Mouse (Mus musculus): Measurements from ENCODE around the gene Ntm.

Gene Ntm

GRCm38 (mm10) chr9:29411408-29412180, 551.3 kb downstream of the Ntm start:
- POLR2A ChIA-PET: interaction anchor here in 2 of 4 experiments (0.7 to 1.2 kb wide), 3 partner anchors 17 to 223 kb away, joined by 3 to 6 read pairs (median 3); no protein-coding TSS in a partner anchor
- CTCF ChIA-PET: interaction anchor here (0.5 to 4.3 kb wide), 26 partner anchors 8 to 1152 kb away, joined by 3 to 26 read pairs (median 4); no protein-coding TSS in a partner anchor

- POLR2A ChIA-PET: interaction anchor here in 2 of 4 experiments (1.1 to 1.2 kb wide), 2 partner anchors 47 to 224 kb away, joined by 3 to 6 read pairs; no protein-coding TSS in a partner anchor
Observed at GRCm38 (mm10) chr9:29410728-29411407, 552.1 kb downstream of the Ntm start.

GRCm38 (mm10) chr9:29410284-29410683, 552.7 kb downstream of the Ntm start:
- POLR2A ChIA-PET: interaction anchor here in 1 of 4 experiments (0.7 kb wide), 1 partner anchor 1825 kb away, joined by 3 read pairs; no protein-coding TSS in a partner anchor
- CTCF ChIA-PET: interaction anchor here in 2 of 4 experiments (0.9 to 4.3 kb wide), 5 partner anchors 48 to 1149 kb away, joined by 4 to 26 read pairs (median 11); no protein-coding TSS in a partner anchor

More at GRCm38 (mm10) chr9:29410728-29411407, 552.1 kb downstream of the Ntm start:
- CTCF ChIA-PET: interaction anchor here (0.5 to 4.3 kb wide), 22 partner anchors 9 to 1150 kb away, joined by 3 to 26 read pairs (median 4); no protein-coding TSS in a partner anchor

DNA sequence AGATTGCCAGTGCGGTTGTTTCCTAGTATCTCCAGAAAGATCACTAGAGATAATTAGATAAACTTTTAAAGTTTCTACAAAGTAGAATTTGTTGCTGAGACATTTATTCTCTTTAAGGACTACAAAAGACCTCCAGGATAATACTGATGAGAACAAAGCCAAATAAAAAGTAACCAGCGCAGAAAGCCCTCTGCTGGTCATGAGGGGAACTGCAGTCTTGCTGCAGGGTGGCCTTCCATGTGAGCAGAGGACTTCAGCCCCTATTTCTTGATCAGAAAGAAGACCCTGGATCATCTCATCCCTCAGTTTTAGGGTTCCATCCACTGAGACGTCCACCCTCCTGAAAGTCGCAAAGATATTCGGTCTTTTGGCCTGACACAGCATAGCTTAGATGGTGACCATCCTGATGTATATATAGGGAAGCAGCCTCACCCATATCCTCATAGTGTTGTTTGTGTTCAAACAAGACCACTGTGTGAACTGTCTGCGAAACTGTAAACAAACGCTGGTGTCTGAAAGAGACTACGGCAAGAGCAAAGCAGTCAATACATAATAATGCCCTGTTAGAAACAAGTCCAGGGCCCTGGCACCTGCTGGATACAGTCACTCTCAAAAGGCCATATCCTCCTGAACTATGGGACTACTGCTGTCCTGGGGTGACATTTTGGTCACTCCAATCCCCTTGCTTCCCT, 553.6 kb downstream of the Ntm start:
- CTCF ChIA-PET: interaction anchor here in 2 of 4 experiments (1.7 to 4.3 kb wide), 2 partner anchors 23 to 49 kb away, joined by 4 to 26 read pairs; no protein-coding TSS in a partner anchor
- POLR2A ChIA-PET: no interaction called here

DNA sequence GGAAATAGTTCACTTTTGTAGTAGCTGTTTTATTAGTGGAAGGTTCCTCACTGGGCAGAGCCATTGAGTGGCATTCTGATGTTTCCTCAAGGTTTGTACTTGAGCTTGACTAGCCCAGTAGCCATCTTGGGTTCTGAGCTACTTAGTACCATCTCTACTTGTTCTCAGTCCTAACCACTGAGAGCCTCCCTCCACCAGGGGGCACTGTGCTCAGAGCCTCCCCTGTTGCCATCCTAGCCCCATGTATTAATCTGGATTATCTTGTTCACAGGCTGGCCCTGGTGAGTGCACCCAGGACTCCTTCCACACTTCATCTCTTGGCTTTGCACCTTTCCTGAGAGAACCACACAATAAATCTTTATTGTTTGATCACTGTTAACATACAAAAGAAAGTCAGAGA, 555.0 kb downstream of the Ntm start:
- POLR2A ChIA-PET: interaction anchor here in 1 of 4 experiments (0.6 kb wide), 1 partner anchor 39 kb away, joined by 7 read pairs; no protein-coding TSS in a partner anchor
- CTCF ChIA-PET: interaction anchor here (0.6 to 1.9 kb wide), 14 partner anchors 9 to 1147 kb away, joined by 3 to 5 read pairs (median 4); no protein-coding TSS in a partner anchor

DNA sequence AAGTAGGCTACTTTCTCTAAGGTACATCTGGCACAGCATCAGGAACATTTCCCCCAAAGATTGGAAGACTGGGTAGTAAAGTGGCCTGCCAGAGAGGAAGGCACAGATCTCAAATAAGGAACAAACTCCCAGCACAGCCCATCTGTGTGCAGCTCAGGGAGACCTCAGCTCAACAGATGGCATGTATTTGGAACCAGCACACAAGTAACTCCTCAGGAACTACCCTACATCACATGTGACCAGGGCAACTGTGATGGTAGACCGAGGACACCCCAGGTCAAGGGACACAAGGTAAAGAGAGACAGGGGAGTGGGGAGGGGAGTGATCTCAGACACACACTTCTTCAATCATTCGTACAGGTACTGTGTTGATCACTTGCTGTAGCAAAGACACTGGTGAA, 556.0 kb downstream of the Ntm start:
- ChIA-PET CTCF (interaction anchor here in 1 of 4 experiments (1.9 kb wide), 1 partner anchor 1146 kb away, joined by 5 read pairs; no protein-coding TSS in a partner anchor), POLR2A (no interaction called here)

GRCm38 (mm10) chr9:29406046-29406445, 556.9 kb downstream of the Ntm start:
- ChIA-PET CTCF (no interaction called here), POLR2A (no interaction called here)

DNA sequence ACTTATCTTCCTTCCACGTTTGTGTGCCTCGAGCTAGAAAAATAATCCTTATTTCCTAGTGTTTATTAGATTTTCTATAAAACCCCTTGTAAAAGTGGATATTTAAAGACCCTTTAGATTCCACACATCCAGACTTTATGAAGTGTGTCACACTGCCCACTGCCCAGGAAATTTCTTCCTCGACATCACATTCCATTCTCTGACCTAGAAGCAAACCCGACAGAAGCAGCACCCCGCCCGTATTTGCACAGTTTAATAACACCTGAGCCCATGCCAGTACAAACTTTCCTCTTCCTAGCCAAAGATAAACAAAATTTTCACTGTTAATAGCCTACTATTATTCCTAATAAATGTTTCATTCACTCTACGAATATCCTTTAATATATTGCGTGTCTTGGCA, 562.8 kb downstream of the Ntm start:
- ChIA-PET POLR2A (no interaction called here), CTCF (no interaction called here)

- CTCF ChIA-PET: no interaction called here
- POLR2A ChIA-PET: no interaction called here
Observed at GRCm38 (mm10) chr9:29396101-29396500, 566.8 kb downstream of the Ntm start.

DNA sequence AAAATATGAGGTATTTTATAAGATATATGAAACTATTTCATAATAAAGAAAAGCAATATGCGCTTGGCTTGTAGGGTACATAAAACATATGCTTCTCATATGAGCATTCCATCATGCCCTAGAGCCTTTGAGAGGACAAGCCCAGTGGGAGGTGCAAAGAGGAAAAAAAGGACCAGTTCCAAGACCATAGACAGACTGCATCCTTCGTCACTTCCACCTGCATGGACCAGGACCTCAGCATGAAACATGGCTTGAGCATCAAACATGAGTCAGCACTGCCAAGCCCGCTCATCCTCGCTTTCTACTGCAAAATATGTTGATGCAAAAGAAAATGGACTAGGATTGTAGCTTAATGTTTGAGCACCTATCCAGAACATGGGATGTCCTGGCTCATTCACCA, 569.8 kb downstream of the Ntm start:
- CTCF ChIA-PET: no interaction called here
- POLR2A ChIA-PET: no interaction called here

- POLR2A ChIA-PET: no interaction called here
- CTCF ChIA-PET: interaction anchor here in 1 of 4 experiments (1.4 kb wide), 1 partner anchor 17 kb away, joined by 3 read pairs; no protein-coding TSS in a partner anchor
Observed at GRCm38 (mm10) chr9:29390796-29391517, 572.0 kb downstream of the Ntm start.

DNA sequence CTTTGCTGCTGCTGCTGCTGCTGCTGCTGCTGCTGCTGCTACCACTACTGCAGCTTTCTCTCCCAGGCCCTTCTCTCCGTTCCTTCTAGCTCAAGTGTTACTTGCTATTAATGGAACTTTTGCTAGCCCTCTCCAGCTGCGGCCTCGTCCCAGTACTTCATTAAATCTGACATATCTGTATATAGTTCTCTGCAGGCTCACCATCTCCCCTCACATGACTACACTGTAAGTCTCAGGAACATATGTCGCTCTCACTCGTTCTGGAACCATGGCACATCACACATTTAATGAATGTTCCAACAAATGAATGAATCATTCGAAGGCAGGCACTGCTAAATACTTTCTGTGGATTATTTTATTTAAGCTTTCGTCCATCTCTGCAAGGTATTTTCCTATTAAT, 573.7 kb downstream of the Ntm start:
- POLR2A ChIA-PET: no interaction called here

DNA sequence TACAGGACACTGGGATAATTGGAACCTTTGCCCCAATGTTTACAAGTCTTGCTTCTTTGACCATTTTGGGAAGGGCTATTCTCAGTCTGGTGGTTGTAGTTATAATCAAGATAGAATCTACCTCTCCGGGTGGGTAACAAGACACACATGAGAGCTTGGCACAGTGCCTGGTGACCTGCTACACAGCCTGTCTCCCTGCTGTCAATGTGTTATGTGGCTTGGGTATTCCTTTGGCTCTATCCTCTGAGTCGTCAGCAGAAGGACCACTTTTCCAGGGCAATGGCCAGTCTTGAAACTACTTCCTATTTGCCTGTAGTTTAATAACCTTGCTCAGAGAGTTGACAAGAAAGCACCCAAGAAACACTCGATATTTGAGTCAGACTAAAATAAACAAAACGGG, 575.8 kb downstream of the Ntm start:
- POLR2A ChIA-PET: no interaction called here

More for the DNA sequence above, 573.7 kb downstream of the Ntm start:
- CTCF ChIA-PET: interaction anchor here in 1 of 4 experiments (1.3 kb wide), 1 partner anchor 18 kb away, joined by 3 read pairs; no protein-coding TSS in a partner anchor

GRCm38 (mm10) chr9:29377172-29378002, 585.6 kb downstream of the Ntm start:
- POLR2A ChIA-PET: interaction anchor here in 1 of 4 experiments (1.0 kb wide), 1 partner anchor 12 kb away, joined by 3 read pairs; no protein-coding TSS in a partner anchor
- CTCF ChIA-PET: no interaction called here

More for the DNA sequence above, 575.8 kb downstream of the Ntm start:
- CTCF ChIA-PET: no interaction called here

GRCm38 (mm10) chr9:29371341-29371740, 591.6 kb downstream of the Ntm start:
- CTCF ChIA-PET: no interaction called here
- POLR2A ChIA-PET: no interaction called here

- ChIA-PET POLR2A (no interaction called here), CTCF (interaction anchor here in 1 of 4 experiments (0.6 kb wide), 1 partner anchor 12 kb away, joined by 3 read pairs; no protein-coding TSS in a partner anchor)
Observed at GRCm38 (mm10) chr9:29369621-29370020, 593.3 kb downstream of the Ntm start.

DNA sequence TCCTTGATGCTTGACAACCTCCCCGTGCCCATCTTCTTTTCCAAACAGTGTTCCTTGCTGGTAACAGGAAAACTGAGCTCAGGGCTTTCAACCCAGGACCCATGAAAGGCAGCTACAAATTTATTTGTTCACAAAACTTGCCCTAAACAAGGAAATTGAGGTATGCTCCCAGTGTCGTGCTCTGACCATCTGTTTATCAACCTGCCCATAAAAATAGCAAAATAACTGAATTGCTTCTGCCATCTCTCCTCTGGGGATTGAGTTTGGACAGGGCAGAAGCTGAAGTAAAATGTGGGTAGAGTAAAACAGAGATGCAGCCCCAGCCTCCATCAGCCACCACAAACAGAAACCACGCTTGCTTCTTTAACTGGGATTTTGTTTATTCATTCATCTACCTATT, 594.6 kb downstream of the Ntm start:
- ChIA-PET CTCF (no interaction called here), POLR2A (no interaction called here)

DNA sequence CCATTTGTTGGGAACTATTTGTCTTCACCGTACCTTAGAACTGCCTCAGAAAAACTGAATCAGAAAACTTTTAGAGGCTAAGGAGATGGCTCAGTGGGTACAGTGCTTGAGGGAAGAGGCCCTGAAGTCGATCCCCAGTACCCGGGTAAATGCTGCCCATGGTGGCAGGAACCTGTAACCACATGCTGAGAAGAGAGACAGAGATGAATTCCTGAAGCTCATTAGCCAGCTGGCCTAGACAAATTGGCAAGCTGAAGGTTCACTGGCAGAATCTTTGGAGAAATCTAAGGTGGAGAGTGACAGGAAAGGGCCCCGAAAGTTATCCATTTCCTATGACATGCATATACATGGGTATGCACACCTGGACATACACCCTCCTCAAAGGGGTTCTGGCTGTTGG, 605.1 kb downstream of the Ntm start:
- ChIA-PET POLR2A (no interaction called here), CTCF (no interaction called here)
